Mouse (Mus musculus): ENCODE data around the gene Mcf2. TPM values are rescaled to one million over a fixed set of nuclear protein-coding genes. Genes with fewer than 3 reads are reported as not detected.

Mcf2 gene
- total RNA-seq, 2 experiments from 2014 or later: 3.5 to 3.8 TPM

Other genes with a start within 250 kb of the Mcf2 start
- under 1 TPM; 0.23 to 0.24 TPM for gene F9, start 179.6 kb downstream of the Mcf2 start, total RNA-seq (2021)